ENCODE assay signal across 15 mouse cellular contexts in the genomic region with DNA sequence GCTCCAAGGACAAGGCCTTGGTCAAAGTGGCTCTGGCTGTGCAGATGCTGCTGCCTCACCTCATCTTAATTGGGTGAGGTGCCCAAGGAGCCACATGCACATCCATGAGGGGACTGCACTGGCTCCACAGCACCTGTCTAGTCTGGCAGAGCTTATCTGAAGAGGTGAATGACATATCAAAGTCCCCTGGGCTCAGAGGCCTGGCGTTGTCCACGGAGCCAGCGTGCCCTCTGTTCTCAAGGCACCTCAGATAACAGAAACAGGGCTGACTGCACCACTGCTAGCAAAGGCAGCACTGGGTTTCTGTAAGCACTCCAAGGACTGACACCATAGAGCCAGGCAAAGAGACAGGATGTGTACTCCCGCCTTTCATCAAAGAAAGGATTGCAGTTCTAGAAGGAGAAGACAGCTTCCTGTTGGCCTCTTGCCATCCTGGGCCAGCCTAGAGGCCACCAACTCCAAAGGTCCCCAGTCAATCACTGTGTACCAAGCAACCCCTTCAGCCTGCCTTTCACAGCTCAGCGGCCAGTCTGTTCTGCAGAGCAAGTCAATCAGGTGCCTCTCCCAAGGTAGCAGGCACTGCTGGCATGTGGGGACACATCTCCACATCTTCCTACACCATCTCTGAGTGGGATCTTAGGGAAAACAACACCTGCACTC. TPM values are rescaled to one million over a fixed set of nuclear protein-coding genes. Genes with fewer than 3 reads are reported as not detected.
DNase-seq lines count a peak whose midpoint lies in the region.
"Had no signal": no experiment of that assay in that cellular context is flagged by ENCODE, and none has a peak within 500 bp of the region (broad histone marks: within the 10 kb centered on the region; RNA-seq: fewer than 3 reads in every experiment).

No protein-coding gene starts in this region.

- H3K36me3 ChIP-seq in heart, embryonic 10.5 days, result peaks cover 85% of the 10 kb centered on the region

- H3K4me1 ChIP-seq in heart, embryonic 10.5 days, result peaks cover 17% of the 10 kb centered on the region
- H3K4me1 ChIP-seq: forebrain, embryonic 13.5 days; hindbrain, embryonic 15.5 days had no signal

- no peaks in the 10 kb centered on the region for H3K9me3 ChIP-seq in heart, embryonic 10.5 days
- H3K9me3 ChIP-seq: forebrain, embryonic 13.5 days; hindbrain, embryonic 15.5 days had no signal

- no peaks in the 10 kb centered on the region for H3K27me3 ChIP-seq in heart, embryonic 10.5 days (ENCODE audit: insufficient read depth, poor library complexity, severe bottlenecking)
- H3K27me3 ChIP-seq: forebrain, embryonic 13.5 days; hindbrain, embryonic 15.5 days had no signal

- DNase-seq in adrenal gland, adult (ENCODE audit: inconsistent age in 2 of 2, low spot score in 1 of 2), result peak; percentile 27 to 49
- no peak for DNase-seq in adrenal gland, adult 18-20 months (ENCODE audit: low spot score in 2 of 2)
- DNase-seq in heart, embryonic 10.5 days (ENCODE audit: low spot score), result no peak
- no peak for DNase-seq in heart, postnatal 4 days
- DNase-seq in kidney, adult 9 months, result peak; percentile 18
- no peak for DNase-seq in kidney, postnatal 4 days
- DNase-seq in lung, postnatal 36 days, result peak; percentile 25
- DNase-seq in lung, adult 18-20 months, result no peak
- DNase-seq: cerebellum, adult 2 months; gastrocnemius, postnatal 36 days; left cerebral cortex, postnatal 4 days; right cerebral cortex, postnatal 25 days had no signal

- H3K4me3 ChIP-seq in heart, embryonic 10.5 days, result no peak overlapping the region
- H3K4me3 ChIP-seq: forebrain, embryonic 13.5 days; hindbrain, embryonic 15.5 days had no signal

- H3K27ac ChIP-seq in heart, embryonic 10.5 days, result peak overlapping the region; percentile 49; the same call in 1 of the 2 replicates
- H3K27ac ChIP-seq: forebrain, embryonic 13.5 days; hindbrain, embryonic 15.5 days; liver, embryonic 14.5 days had no signal

- 59% methylated on average over 5 of the region's 5 CpGs for WGBS in heart, embryonic 10.5 days

RNA-seq across cellular contexts. Expression of a gene that starts 10.1 kb away (rescaled TPM):
- total RNA-seq in adrenal gland, adult 18-20 months (2021), result 1 to 10 TPM; 1.2 to 1.8 TPM
- polyA plus RNA-seq in heart, embryonic 10.5 days (2016; fragmentation: Nextera tagmentation; extraction: Ambion mirVana), result 4.4 and 5.8 TPM in 2 replicates
- 1 to 10 TPM; 2.0 to 2.1 TPM for total RNA-seq in heart, postnatal 4 days (2021)

RNA-seq across cellular contexts. Expression of a gene that starts 37.2 kb away (rescaled TPM):
- 10 to 100 TPM; 29.9 to 30.2 TPM for total RNA-seq in adrenal gland, adult 18-20 months (2021)
- 39.1 and 44.2 TPM in 2 replicates for polyA plus RNA-seq in heart, embryonic 10.5 days (2016; fragmentation: Nextera tagmentation; extraction: Ambion mirVana)
- 10 to 100 TPM; 30.9 to 35.4 TPM for total RNA-seq in heart, postnatal 4 days (2021)

Comparison
In these comparisons a context has a peak if more than half of its experiments do, and no peak if none do; other contexts are left out.
1. DNase-seq: peak in adrenal gland, adult (2 of 2), kidney, adult 9 months (single experiment) and lung, postnatal 36 days (single experiment); none in adrenal gland, adult 18-20 months (0 of 2), heart, embryonic 10.5 days (single experiment), heart, postnatal 4 days (single experiment), kidney, postnatal 4 days (0 of 2) and lung, adult 18-20 months (0 of 2).